Mouse (Mus musculus) testis, adult 2 months (tissue): ENCODE data around the gene Hyal3.

ENCODE experiments used
- CTCF ChIP-seq: fragments of 200-500 bp; IDR thresholded peaks from 2 replicates; pipeline ENCODE4 v1.5.1; 2012; ENCODE audit warnings: low read depth, mild to moderate bottlenecking, inconsistent platforms, low read length, moderate library complexity; ENCODE audit not compliant: control insufficient read depth, insufficient read depth, insufficient replicate concordance
- POLR2A ChIP-seq: fragments of 200-500 bp; IDR thresholded peaks from 2 replicates; pipeline ENCODE4 v1.6.1; 2012; ENCODE audit warnings: low read depth, mild to moderate bottlenecking, inconsistent platforms, low read length, moderate library complexity; ENCODE audit not compliant: control insufficient read depth

GRCm38 (mm10) chr9:107542352-107542686, 38.3 kb upstream of the Hyal3 start:
- TF ChIP-seq CTCF (no peak), POLR2A (no peak)
